In the genomic region with DNA sequence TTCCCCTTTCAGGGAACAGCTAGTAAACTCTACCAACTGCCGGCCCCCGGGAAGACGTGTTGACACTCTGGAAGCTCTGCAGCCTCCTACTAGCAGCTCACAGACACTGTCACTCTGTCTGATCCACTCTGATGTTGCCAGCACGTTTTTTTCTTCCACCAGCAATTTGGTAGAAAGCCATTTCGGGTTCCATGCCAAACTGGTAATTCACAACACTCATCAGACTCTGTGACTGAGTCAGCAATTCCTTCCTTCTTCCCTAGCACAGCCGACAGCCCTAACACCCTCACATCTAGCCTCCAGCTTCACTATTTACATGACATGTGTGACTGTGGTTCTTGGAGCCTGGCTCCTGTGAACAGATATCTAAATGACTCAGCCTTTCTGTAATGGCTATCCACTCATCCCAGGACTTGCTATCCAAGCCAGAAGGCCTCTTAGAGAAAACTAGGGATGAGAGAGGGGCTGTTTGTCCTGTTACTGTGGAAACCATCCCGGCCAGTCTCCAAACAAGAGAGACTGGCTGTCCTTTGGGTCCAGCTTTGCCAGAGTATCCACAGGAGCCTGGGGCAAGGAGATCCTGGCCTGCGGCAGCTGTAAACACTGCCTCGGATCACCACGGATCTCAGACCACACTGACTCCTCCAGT, we compare ENCODE assay signal across 9 mouse cellular contexts.
DNase-seq lines count a peak whose midpoint lies in the region; ATAC-seq and TF ChIP-seq lines count a peak whose summit lies in the region.
"Had no signal": no experiment of that assay in that cellular context is flagged by ENCODE, and none has a peak within 500 bp of the region (broad histone marks: within the 10 kb centered on the region; RNA-seq: fewer than 3 reads in every experiment).

No protein-coding gene starts in this region.

- H3K9me3 ChIP-seq in forebrain, embryonic 14.5 days (replicated peaks; ENCODE audit: control insufficient read depth, low read length): no peaks in the 10 kb centered on the region
- H3K9me3 ChIP-seq in forebrain, embryonic 12.5 days: no peaks in the 10 kb centered on the region
- no peaks in the 10 kb centered on the region for H3K9me3 ChIP-seq in lung, postnatal 0 days (ENCODE audit: low read length)

- H3K36me3 ChIP-seq in forebrain, embryonic 14.5 days (ENCODE audit: control insufficient read depth, insufficient read depth, low read length): no peaks in the 10 kb centered on the region
- H3K36me3 ChIP-seq in forebrain, embryonic 12.5 days (replicated peaks): no peaks in the 10 kb centered on the region
- no peaks in the 10 kb centered on the region for H3K36me3 ChIP-seq in lung, postnatal 0 days (ENCODE audit: insufficient read depth, low read length)

- ATAC-seq in forebrain, embryonic 14.5 days: peak; percentile 75; the same call in 1 of the 2 replicates
- ATAC-seq in forebrain, embryonic 12.5 days (ENCODE audit: low FRiP score): no peak
- ATAC-seq in lung, postnatal 0 days: peak; percentile 89
- ATAC-seq in activated CD4-positive, CD25-positive, alpha-beta regulatory T cell, adult 4 months: no peak

- no peaks in the 10 kb centered on the region for H3K27me3 ChIP-seq in forebrain, embryonic 14.5 days (replicated peaks; ENCODE audit: control insufficient read depth, insufficient read depth, low read length)
- no peaks in the 10 kb centered on the region; the same call in 1 of the 2 replicates for H3K27me3 ChIP-seq in forebrain, embryonic 12.5 days
- H3K27me3 ChIP-seq in lung, postnatal 0 days (replicated peaks; ENCODE audit: insufficient read depth, low read length): no peaks in the 10 kb centered on the region

- no peak overlapping the region for H3K4me2 ChIP-seq in forebrain, embryonic 14.5 days (ENCODE audit: low read length)
- H3K4me2 ChIP-seq in forebrain, embryonic 12.5 days: no peak overlapping the region
- H3K4me2 ChIP-seq in lung, postnatal 0 days (replicated peaks; ENCODE audit: low read depth, low read length): no peak overlapping the region

- H3K27ac ChIP-seq in forebrain, embryonic 14.5 days (ENCODE audit: low read depth, low read length): no peak overlapping the region
- no peak overlapping the region for H3K27ac ChIP-seq in forebrain, embryonic 12.5 days
- no peak overlapping the region for H3K27ac ChIP-seq in lung, postnatal 0 days (ENCODE audit: low read length)

- no peak for TF ChIP-seq CTCF in lung, postnatal 0 days (IDR thresholded peaks at IDR 0.05)

- peak; percentile 82 for DNase-seq in forebrain, embryonic 14.5 days (ENCODE audit: low spot score)
- peak; percentile 83 for DNase-seq in NIH3T3 (ENCODE audit: low read depth)
- peak; percentile 77 to 79 for DNase-seq in heart, adult 18-20 months
- peak; percentile 61 to 72 for DNase-seq in layer of hippocampus, adult 8-10 months (ENCODE audit: low spot score in 2 of 2)
- peak; percentile 80 for DNase-seq in lung, postnatal 0 days (ENCODE audit: low spot score)
- DNase-seq in urinary bladder, postnatal 25 days (ENCODE audit: low spot score): no peak

- WGBS in forebrain, embryonic 14.5 days: 63% methylated on average over 10 of the region's 10 CpGs
- 78% methylated on average over 10 of the region's 10 CpGs for WGBS in forebrain, embryonic 12.5 days
- 32% methylated on average over 10 of the region's 10 CpGs for WGBS in lung, postnatal 0 days

- no peak overlapping the region for H3K9ac ChIP-seq in forebrain, embryonic 14.5 days (ENCODE audit: low read length)
- H3K9ac ChIP-seq in forebrain, embryonic 12.5 days: no peak overlapping the region
- no peak overlapping the region for H3K9ac ChIP-seq in lung, postnatal 0 days (replicated peaks; ENCODE audit: low read depth)

- H3K4me1 ChIP-seq in forebrain, embryonic 14.5 days (ENCODE audit: control insufficient read depth, insufficient read depth, low read length): peaks cover 5% of the 10 kb centered on the region
- peaks cover 8% of the 10 kb centered on the region; the same call in 1 of the 2 replicates for H3K4me1 ChIP-seq in forebrain, embryonic 12.5 days
- no peaks in the 10 kb centered on the region for H3K4me1 ChIP-seq in lung, postnatal 0 days (ENCODE audit: insufficient read depth, low read depth, low read length)

- no peak for TF ChIP-seq EP300 in lung, postnatal 0 days (IDR thresholded peaks at IDR 0.05)

- H3K4me3 ChIP-seq in forebrain, embryonic 14.5 days (ENCODE audit: low read depth, low read length): no peak overlapping the region
- H3K4me3 ChIP-seq in forebrain, embryonic 12.5 days (replicated peaks): no peak overlapping the region
- no peak overlapping the region for H3K4me3 ChIP-seq in lung, postnatal 0 days (ENCODE audit: low read depth, low read length)
- H3K4me3 ChIP-seq: erythroblast, embryonic 14.5 days had no signal

Comparison
In these comparisons a context has a peak if more than half of its experiments do, and no peak if none do; other contexts are left out.
1. ATAC-seq: peak in forebrain, embryonic 14.5 days (single experiment) and lung, postnatal 0 days (single experiment); none in forebrain, embryonic 12.5 days (single experiment) and activated CD4-positive, CD25-positive, alpha-beta regulatory T cell, adult 4 months (single experiment).